Mouse (Mus musculus) right cerebral cortex, postnatal 36 days (tissue): ENCODE measurements around the gene Uncx.
"Not testable (repeated sequence)": the region's sequence is repeated elsewhere in the genome, so short reads cannot be mapped to it uniquely, and the experiment has no call there.

Source experiments
- DNase-seq, 2 experiments: peaks; one replicate each; pipeline ENCODE4 v3.0.0; 2022; ENCODE audit warnings: low spot score in 2 of 2, mixed read lengths in 1 of 2

Gene Uncx

DNA sequence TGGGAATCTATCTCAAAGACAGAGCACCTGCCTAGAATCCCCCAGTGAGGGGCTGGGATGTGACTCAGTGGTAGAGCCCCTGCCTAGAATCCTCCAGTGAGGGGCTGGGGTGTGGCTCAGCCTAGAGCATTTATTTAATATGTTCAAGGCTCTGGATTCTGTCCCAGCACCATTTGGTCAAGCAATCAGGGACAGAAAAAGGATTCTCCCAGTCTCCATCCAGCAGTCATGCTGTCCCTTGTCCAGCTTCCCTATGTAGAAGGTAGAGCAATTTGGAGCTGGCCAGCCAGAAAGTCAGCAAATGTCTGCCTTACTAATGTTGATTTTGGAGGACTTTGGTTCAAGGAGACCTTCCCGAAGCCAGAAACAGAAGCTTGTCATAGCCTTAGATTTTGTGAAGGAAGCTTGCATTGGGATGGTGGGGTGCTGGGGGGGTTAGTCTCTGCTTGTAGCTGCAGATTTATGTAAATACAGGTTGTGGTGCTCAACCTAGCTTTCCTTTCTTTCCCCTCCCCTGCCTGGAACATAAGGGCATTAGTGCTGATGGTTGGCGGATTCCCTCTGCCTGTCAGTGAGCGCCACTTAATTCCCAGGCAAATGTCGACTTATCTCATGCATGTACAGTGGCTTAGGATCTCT is 18.2 kb downstream of the Uncx start:
- DNase-seq = no peak

DNA sequence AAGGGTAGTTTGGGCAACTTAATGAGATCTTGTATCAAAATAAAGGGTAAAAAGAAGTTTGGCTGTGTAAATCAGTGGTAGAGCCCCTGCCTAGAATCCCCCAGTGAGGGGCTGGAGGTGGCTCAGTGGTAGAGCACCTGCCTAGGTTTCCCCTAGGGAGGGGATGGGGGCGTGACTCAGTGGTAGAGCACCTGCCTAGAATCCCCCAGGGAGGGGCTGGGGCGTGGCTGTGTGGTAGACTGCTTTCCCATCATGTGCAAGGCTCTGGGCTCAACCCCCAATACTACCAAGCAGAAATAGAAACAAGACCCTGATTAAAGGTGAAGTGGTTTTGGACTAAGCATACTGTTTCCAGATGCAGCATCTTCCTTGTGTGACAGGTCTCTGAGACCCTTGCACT is 21.4 kb downstream of the Uncx start:
- no peak for DNase-seq

DNA sequence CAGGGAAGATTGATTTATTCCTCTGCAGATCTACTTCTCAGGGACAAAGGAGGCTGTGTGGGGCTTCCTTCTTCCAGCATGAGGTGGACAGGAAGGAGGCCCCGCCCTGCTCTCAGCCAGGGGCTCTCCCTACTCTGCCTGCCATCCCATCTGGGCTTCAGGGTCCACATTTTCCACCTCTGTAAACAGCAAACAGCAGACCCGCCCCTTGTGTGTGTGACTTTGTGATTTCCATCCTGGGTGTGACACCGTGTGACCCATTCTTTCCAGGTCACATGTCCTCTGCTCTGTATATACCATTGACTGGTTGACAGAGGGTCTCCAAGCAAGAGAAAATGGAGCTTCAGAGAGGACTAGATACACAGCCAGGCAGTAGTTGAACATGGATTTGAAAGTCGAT is 22.2 kb downstream of the Uncx start:
- no peak for DNase-seq

DNA sequence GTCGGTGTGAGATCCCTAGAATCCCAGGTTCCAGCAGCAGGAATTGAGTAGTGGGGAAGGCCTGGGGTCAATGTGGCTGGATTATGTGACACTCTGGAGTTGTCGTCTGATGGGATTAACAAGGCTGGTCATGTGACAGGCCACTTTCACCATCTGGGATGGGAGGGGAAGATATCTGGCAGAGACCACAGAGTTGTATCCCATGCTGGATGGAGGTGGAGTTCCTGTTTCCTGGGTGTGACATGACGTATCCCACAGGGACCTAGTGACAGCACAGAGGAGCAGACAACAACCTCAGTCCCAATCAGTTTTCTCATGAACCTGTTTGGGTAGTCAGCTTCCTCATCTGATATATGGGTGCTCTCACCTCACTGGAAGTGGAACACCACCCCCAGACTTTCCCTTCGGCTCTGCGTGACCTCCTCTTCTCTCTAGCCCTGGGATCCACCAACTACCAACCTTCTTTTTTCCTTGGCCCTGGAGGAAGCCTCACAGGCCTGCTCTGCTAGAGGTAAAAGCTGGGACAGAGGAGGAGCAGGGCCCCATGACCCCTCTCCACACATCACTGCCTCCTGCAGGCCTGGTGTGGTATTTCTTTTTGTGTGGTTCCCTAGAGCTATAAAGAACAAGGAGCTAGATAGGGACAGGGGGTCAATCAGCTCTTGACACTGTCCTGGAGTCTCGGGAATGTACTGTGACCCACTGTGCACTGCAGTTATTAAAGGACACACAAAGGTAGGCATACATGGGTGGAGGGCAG is 23.5 kb downstream of the Uncx start:
- DNase-seq = no peak

DNA sequence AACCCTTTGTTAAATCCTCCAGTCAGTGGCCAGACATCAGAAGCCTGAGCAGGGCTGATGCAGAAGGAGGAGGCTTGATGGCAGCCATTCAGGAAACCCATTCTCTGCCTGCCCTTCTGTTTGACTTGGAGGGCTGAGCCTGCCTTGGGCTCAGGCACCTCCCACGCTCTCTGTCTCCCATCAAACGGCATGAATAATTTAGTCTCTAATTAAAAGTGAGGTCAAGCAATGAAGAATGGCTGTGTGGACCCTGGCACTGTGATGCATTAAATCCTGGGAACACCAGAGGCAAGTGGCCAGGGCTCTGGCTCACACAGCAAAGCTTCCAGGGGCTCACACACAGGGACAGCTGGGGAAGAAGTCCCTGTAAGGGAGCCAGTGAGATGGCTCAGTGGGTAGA is 24.8 kb downstream of the Uncx start:
- no peak for DNase-seq

DNA sequence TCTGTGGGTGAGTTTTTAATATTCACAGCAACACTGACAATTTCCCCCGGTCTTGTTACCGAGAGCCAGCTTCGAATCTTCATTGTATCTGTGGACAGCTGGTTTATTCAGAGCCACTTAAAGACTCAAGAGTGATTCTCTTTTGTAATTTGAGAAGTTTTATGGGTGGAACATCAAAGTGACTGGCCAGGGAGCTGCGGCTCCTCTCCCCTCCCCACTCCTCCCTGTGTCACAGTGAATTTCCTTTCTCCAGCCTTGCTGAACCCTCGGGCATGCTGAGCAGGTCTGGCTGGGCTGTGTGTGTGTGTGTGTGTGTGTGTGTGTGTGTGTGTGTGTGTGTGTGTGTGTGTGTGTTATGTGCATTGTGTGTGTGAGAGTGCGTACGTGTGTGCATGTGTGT is 29.2 kb downstream of the Uncx start:
- DNase-seq = no peak

DNA sequence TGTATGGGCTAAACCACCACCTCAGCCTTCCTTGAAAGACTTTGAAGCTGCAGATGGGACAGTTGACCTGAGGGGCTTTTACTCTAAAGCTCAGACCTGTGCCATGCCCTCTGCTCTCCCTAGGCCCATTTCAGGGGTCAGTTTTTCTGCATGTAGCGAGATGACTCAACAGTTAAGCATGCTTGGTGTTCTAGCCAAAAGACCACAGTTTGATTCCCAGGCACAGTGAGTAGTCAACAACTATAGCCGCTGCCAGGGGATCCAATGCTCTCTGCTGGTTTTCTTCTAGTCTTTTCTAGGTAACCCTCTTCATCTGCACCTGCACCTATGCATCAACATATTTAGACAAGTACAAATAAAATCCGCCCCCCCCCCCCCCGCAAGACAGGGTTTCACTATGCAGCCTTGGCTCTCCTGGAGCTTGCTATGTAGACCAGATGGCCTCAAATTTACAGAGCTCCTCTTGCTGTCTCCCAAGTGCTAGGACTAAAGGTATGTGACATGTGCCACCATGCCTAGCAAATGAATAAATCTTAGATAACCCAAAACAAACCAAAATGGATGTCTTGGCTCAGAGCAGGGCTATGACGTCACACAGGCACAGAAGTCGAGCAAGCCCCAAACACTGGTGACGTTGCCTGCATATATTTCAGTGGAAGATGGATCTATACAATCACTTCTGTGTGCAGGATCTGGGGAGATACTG is 30.5 kb downstream of the Uncx start:
- DNase-seq = no peak

DNA sequence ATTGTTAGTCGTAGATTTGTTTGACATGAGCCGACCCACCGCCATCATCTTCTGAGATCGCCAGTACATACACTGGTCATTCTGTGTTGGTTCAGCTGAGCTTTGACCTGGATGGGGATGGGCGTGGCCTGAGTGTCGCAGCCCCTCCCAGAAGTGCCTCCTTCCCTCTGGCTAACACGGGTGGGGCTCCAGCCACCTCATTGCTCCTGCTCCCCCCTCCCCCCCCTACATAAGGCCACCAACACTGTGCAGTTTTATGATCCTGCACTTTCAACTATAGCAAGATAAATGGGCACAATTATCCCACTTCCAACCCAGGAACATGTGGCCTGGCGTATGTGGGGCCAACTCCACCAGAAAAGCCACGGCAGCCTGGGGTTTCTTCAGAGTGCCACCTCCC is 31.8 kb downstream of the Uncx start:
- DNase-seq = no peak

DNA sequence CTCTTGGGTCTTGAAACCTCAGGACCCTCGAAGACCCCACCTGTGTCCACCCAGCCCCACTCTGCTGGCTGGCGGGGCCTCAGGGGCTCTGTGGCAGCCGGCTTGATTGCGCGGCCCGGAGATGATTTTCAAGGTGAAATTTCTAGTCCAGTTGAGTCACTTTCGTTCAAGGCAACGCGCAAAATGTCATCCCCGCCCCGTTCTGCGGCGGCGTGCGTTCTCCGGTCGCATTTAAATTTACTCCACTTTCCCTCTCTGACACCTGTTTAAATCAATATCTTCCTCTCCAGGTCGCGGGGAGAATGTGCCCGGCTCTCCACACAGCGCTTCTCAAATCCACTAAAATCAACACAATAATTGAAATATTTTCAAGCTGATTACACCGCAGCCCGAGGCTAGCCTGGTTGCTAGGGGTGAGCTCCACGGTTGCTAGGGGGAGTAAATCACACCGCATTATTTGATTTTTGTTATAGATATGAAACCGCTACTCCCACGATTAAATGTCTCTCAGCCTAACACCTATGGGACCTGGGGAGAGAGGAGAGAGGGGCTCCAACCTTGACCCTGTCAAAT is 37.0 kb downstream of the Uncx start:
- DNase-seq = no peak

DNA sequence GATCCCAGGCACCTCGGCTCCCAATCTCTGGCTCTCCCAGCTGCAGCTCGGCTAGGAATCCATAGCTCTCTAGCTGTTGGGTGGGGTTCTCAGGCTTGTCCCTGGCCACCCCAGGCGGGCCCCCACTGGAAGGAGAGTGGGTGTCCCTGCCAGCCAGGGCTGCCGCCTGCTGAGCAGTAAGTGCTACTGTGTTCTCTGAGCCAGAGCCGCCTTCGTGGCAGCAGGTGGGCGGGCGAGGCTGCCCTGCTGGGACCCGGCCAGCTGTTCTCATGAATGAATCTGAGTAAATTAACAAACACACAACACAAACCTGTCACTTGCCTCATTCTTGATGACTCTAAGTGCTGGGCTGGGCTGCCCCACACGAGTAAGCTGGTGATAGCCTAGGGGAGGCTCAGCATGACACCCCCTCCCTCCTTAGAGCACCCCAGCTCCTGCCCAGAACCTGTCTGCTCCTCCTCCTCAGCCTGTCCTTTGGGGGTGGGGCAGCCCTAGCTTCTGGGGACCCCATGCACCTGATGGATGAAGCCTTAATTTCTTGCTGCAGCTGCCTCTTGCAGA is 38.1 kb downstream of the Uncx start:
- no peak for DNase-seq

DNA sequence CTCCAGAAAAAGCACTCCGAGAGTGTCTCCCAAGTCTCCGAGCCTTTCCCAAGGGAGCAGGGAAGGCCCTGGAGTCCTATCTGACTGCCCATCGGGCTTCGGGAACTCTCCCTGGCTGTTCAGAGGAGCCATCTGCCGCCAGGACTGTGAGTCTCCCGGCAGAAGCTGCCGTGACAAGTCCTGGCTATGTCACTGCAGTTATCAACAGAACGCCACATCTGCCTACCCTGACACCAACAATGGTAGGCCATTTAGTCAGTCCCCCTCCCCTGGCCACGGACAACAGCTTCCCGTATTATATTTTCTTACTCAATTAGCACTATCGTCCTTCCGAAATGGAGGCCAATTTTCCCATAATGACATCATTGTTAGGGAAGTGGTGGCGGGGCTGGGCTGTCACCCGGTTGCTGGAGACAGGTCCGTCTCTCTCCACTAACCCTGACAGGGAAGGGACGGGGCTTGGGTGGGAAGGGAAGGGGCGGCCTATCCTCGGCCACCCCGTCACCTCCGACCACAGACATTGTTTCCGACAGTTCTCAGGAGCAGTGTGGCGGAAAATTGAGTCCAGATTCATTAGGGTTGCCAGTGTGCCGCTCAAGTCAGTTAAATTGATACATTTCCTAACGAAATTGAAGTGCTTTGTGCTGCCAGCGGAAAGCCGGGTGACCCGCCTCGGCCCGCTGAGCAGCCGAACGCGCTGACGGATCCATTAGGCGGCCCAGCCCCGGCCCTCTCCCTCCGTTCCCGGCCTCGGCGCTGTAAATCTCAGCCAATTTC is 41.9 kb downstream of the Uncx start:
- DNase-seq = no peak

DNA sequence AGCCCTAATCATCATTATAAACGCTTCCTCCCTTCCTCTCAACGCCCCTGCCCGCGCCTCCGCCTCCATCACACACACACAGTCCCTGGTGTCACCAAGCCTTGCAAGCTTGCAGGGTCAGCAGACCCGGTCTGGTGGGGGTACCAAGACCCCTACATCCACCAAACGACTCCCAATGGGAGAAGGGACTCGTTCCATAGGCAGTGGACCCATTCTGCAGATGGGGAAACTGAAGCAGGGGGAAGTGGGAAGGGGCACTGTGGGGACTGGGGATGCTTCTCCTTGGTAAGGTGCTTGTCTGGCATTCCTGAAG is 42.4 kb downstream of the Uncx start:
- no peak for DNase-seq

DNA sequence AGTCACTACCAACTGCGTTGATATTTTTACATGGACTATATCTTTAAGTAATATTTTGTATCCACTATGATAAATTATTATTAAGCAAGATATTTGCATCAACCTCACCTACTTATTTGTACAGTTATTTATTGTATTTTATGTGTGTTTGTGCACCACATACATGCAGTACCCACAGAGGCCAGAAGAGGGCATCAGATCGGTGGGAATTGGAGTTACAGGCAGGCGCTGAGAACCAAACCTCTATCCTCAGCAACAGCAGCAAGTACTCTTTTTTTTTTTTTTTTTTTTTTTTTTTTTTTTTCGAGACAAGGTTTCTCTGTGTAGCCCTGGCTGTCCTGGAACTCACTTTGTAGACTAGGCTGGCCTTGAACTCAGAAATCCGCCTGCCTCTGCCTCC is 44.2 kb downstream of the Uncx start:
- not testable (repeated sequence) for DNase-seq

DNA sequence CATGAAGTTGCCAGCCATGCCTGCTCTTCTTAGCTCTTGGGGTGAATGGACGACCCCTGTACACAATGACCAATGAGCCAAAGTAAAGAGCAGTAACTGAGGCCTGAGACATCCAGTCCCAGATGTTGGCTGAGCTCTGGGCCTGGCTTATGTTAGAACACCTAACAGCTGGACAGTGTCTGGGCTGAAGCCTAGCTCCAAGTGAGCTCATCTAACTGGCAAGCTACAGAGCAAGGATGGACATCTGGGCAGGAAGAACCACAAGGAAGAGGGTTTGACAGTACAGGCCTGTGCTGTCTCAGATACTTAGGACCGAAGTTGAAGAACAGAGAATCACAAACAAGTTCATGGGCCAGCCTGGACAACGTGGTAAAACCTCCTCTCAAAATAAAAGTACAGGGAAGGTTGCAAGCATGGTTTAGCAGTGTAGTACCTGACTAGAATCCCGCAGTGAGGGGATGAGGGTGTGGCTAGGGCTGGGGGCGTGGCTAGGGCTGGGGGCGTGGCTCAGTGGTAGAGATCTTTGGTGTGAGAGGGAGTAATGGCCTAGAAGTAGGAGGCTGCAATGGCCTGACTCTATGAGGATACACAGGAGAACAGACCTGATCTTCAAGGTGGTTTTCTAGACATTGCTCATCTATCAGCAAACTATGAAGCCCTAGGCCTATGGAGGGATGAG is 47.5 kb downstream of the Uncx start:
- not testable (repeated sequence) for DNase-seq

DNA sequence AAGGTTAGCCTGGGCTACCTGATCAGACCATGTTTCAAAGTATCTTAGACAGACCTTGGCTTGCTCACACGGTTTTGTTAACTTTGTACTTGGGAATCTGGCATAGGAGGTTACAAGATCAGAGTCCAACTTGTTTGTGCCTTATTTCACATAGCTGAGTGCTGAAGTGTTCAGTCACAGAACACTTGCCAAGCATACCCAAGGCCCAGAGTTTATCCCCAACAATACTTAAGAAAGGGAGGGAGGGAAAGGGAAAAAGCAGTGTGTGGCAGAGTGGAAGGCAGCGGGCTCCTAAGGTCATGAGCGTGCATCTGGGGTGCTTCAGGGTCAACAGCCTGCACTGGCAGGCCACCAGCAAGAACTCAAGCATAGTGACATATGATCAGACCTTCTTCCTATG is 48.7 kb downstream of the Uncx start:
- no peak for DNase-seq

DNA sequence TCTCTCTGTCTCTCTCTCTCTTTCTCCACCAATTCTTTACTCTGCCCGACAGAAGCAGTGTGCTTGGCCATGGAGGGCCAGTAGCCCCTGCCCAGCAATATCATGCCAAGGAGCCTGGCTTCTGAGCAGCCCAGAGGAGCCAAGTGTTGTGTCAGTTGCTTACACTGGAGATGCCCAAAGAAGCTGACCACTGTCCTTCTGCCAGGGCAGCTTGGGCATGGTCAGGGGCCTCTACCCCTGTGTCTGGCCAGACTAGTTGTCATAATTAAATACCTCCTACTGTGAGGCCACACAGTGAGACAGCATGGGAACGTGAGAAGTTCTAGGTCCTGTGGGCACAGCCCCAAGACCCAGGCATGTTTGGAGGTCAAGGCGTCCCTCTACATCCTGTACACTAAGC is 49.6 kb downstream of the Uncx start:
- no peak for DNase-seq

DNA sequence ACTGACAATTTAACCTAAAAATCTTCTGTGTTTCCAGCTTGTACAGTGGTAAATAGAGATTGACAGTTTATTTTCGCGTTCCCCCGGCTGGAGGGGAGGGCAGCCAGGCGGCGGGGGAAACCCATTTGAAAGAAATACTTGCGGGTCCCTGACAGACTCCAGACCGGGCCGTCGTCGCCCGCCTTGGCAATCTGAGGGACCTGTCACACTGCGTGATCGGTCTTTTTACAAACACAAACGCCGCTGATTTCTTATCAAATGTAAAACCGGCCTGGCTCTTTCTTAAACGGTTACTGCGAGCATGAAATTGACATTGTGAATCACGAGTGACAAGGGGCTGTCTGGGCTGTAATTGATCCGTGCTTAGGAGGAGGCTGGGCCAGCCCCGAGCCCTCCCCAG is 50.5 kb downstream of the Uncx start:
- no peak for DNase-seq

DNA sequence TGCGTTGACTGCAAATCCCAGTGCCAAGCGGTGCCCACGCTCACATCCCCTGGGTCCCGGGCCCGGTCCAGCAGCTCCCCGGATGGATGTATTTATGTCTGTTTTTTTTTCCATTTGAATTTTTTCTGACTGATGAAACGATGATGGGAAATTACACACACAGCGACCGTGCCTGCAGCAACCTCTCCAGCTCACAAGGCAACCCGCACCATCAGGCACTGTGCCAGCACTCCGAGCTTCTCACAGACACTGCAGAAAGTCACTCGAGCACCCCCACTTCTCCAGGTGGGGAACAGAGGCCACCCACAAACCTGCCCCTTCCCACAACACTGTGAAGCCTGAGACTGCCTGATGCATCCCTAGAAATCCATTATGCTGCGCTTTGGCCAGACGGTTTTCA is 51.7 kb downstream of the Uncx start:
- no peak for DNase-seq
